Mouse (Mus musculus): ENCODE data around the gene Tlr7.

DNA sequence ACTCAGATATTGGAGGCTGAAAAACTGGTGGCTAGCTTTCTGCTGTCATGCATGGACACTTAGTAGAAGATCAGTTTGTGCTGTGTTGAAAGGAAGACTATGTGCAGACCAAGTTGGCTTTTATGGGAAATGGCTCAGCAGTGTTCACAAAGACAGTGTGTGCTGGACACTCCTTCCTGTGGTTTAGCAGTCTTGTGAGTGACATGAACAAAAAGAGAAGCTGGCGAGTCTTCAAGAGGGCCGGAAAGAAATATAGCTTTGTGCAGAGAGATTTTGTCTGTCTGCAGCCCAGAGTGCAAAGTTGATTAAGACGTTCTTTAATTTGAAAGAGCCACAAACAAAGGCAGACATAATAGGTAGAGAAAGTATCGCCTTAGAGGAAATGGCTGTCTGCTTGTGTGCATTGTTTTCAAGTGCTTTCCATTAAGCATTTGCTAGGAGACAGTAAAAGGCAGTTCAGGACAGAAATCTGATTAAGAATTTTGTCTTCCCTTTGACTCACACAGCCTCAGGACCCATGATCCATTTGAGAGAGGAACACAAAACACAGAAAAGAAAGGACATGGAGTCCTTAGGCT lies 11.4 kb downstream of the Tlr7 start:
- no peak for TF ChIP-seq CTCF (IDR thresholded peaks at IDR 0.05; ENCODE audit: extremely low read depth, insufficient read depth, low read length)
- TF ChIP-seq POLR2A (IDR thresholded peaks at IDR 0.05; ENCODE audit: extremely low read depth, insufficient read depth, low read length) = no peak

Measured in cortical plate, adult 2 months (tissue).